ENCODE assay signal across 11 mouse cellular contexts in genomic region chr11:55041348-55041747, GRCm38 (mm10). TPM values are rescaled to one million over a fixed set of nuclear protein-coding genes. Genes with fewer than 3 reads are reported as not detected.
A peak's percentile ranks its signal among the peaks of the same experiment; 100 is the strongest.
DNase-seq lines count a peak whose midpoint lies in the region; TF ChIP-seq lines count a peak whose summit lies in the region.
"Had no signal": no experiment of that assay in that cellular context is flagged by ENCODE, and none has a peak within 500 bp of the region (broad histone marks: within the 10 kb centered on the region; RNA-seq: fewer than 3 reads in every experiment).

No protein-coding gene starts in this region.

- H3K4me3 ChIP-seq in gastrocnemius, adult 2 months = no peak overlapping the region
- no peak overlapping the region for H3K4me3 ChIP-seq in left cerebral cortex, adult 2 months
- H3K4me3 ChIP-seq: heart, embryonic 13.5 days had no signal

- TF ChIP-seq CTCF in gastrocnemius, adult 2 months (IDR thresholded peaks at IDR 0.05) = peak; percentile 63
- peak; percentile 50 for TF ChIP-seq CTCF in left cerebral cortex, adult 2 months (IDR thresholded peaks at IDR 0.05)

- DNase-seq in gastrocnemius, adult 2 months = no peak
- no peak for DNase-seq in gastrocnemius, postnatal 25 days
- DNase-seq in left cerebral cortex, adult 2 months (ENCODE audit: extremely low spot score in 1 of 2, low spot score in 2 of 2) = no peak
- DNase-seq in left cerebral cortex, postnatal 10 days (ENCODE audit: extremely low spot score in 1 of 2, low spot score in 2 of 2) = no peak
- DNase-seq in A20 (ENCODE audit: low read depth, low spot score) (peak; percentile 38), ZHBTc4 (ENCODE audit: low read depth, low spot score) (peak; percentile 82)
- no peak for DNase-seq in adrenal gland, postnatal 25 days
- DNase-seq in spleen, postnatal 4 days (ENCODE audit: low spot score in 2 of 2) = no peak
- DNase-seq: kidney, adult 11 months; layer of hippocampus, postnatal 36 days had no signal

- no peak overlapping the region for H3K27ac ChIP-seq in gastrocnemius, adult 2 months
- H3K27ac ChIP-seq in left cerebral cortex, adult 2 months = no peak overlapping the region
- H3K27ac ChIP-seq: heart, embryonic 13.5 days had no signal

- intact Hi-C loops in gastrocnemius, adult 2 months (cut with DNase I) = no loop called here
- intact Hi-C loops in left cerebral cortex, adult 2 months (cut with DNase I) = no loop called here
- intact Hi-C loops in left cerebral cortex, postnatal 10 days (cut with DNase I) = loop anchor here (5.0 kb wide), 1 partner anchor 46 kb away; no protein-coding TSS in a partner anchor

RNA-seq across cellular contexts. Expression of gene Anxa6, which starts 8.1 kb away (rescaled TPM):
- total RNA-seq in gastrocnemius, adult 2 months (2021) = 100 to 1,000 TPM; 166 to 187 TPM
- total RNA-seq in gastrocnemius, postnatal 25 days (2021) = 100 to 1,000 TPM; 180 to 209 TPM
- total RNA-seq in left cerebral cortex, adult 2 months (2021) = 10 to 100 TPM; 85.5 to 86.7 TPM
- 10 to 100 TPM; 82.6 to 85.7 TPM for total RNA-seq in left cerebral cortex, postnatal 10 days (2021)
- 94.6 and 115 TPM in 2 replicates for total RNA-seq in adrenal gland, postnatal 25 days (2021)

RNA-seq across cellular contexts. Expression of gene Ccdc69, which starts 36.6 kb away (rescaled TPM):
- total RNA-seq in gastrocnemius, adult 2 months (2021) = 1 to 10 TPM; 3.6 to 3.9 TPM
- 1 to 10 TPM; 5.9 to 6.2 TPM for total RNA-seq in gastrocnemius, postnatal 25 days (2021)
- under 1 TPM in 1 of 2 experiments, not detected in 1; 0.32 TPM for total RNA-seq in left cerebral cortex, adult 2 months (2021)
- under 1 TPM; 0.36 to 0.56 TPM for total RNA-seq in left cerebral cortex, postnatal 10 days (2021)
- 8.8 and 11.2 TPM in 2 replicates for total RNA-seq in adrenal gland, postnatal 25 days (2021)

RNA-seq across cellular contexts. Expression of gene Gm2a, which starts 56.6 kb away (rescaled TPM):
- total RNA-seq in gastrocnemius, adult 2 months (2021) = 1 to 10 TPM; 6.5 to 6.7 TPM
- 1 to 10 TPM; 5.4 to 8.7 TPM for total RNA-seq in gastrocnemius, postnatal 25 days (2021)
- 10 to 100 TPM; 30.6 to 30.7 TPM for total RNA-seq in left cerebral cortex, adult 2 months (2021)
- 10 to 100 TPM; 43.8 to 45.2 TPM for total RNA-seq in left cerebral cortex, postnatal 10 days (2021)
- total RNA-seq in adrenal gland, postnatal 25 days (2021) = 211 and 223 TPM in 2 replicates

Comparison
In these comparisons a context has a peak if more than half of its experiments do, and no peak if none do; other contexts are left out.
1. DNase-seq: peak in A20 (single experiment) and ZHBTc4 (single experiment); none in gastrocnemius, adult 2 months (single experiment), gastrocnemius, postnatal 25 days (single experiment), left cerebral cortex, adult 2 months (0 of 2), left cerebral cortex, postnatal 10 days (0 of 2), adrenal gland, postnatal 25 days (single experiment) and spleen, postnatal 4 days (0 of 2).